In genomic region chr11:100288942-100289341, GRCm38 (mm10) we compare ENCODE assay signal across 11 mouse cellular contexts. TPM values are rescaled to one million over a fixed set of nuclear protein-coding genes. Genes with fewer than 3 reads are reported as not detected.
DNase-seq lines count a peak whose midpoint lies in the region; ATAC-seq and TF ChIP-seq lines count a peak whose summit lies in the region.
"Had no signal": no experiment of that assay in that cellular context is flagged by ENCODE, and none has a peak within 500 bp of the region (broad histone marks: within the 10 kb centered on the region; RNA-seq: fewer than 3 reads in every experiment).

No protein-coding gene starts in this region.

- H3K27ac ChIP-seq in lung, embryonic 14.5 days (ENCODE audit: low read depth): peak overlapping the region; percentile 34; the same call in 1 of the 2 replicates
- peak overlapping the region; percentile 98 for H3K27ac ChIP-seq in stomach, postnatal 0 days (replicated peaks)
- H3K27ac ChIP-seq in liver, embryonic 12.5 days: no peak overlapping the region
- H3K27ac ChIP-seq: midbrain, embryonic 15.5 days had no signal

- intact Hi-C loops in heart, postnatal 25 days (cut with DNase I): no loop called here

- no peaks in the 10 kb centered on the region for H3K36me3 ChIP-seq in lung, embryonic 14.5 days (ENCODE audit: insufficient read depth)
- no peaks in the 10 kb centered on the region for H3K36me3 ChIP-seq in stomach, postnatal 0 days (ENCODE audit: control insufficient read depth, insufficient read depth, low read length)
- no peaks in the 10 kb centered on the region for H3K36me3 ChIP-seq in liver, embryonic 12.5 days
- H3K36me3 ChIP-seq: midbrain, embryonic 15.5 days had no signal

- H3K9ac ChIP-seq in lung, embryonic 14.5 days: no peak overlapping the region
- H3K9ac ChIP-seq in stomach, postnatal 0 days (ENCODE audit: low read length): peak overlapping the region; percentile 39
- H3K9ac ChIP-seq in liver, embryonic 12.5 days: no peak overlapping the region
- H3K9ac ChIP-seq: midbrain, embryonic 15.5 days had no signal

- no peak for TF ChIP-seq CTCF in lung, embryonic 14.5 days (IDR thresholded peaks at IDR 0.05; ENCODE audit: low read depth)
- no peak; the same call in 1 of the 2 replicates for TF ChIP-seq CTCF in stomach, postnatal 0 days (IDR thresholded peaks at IDR 0.05; ENCODE audit: low read depth)

- no peaks in the 10 kb centered on the region for H3K9me3 ChIP-seq in lung, embryonic 14.5 days (ENCODE audit: low read depth, low read length)
- no peaks in the 10 kb centered on the region for H3K9me3 ChIP-seq in stomach, postnatal 0 days (ENCODE audit: control insufficient read depth, low read length)
- H3K9me3 ChIP-seq in liver, embryonic 12.5 days (replicated peaks): no peaks in the 10 kb centered on the region
- H3K9me3 ChIP-seq: midbrain, embryonic 15.5 days had no signal

- peak; percentile 97 for TF ChIP-seq EP300 in stomach, postnatal 0 days (optimal IDR thresholded peaks at IDR 0.05)

- no peak overlapping the region for H3K4me3 ChIP-seq in lung, embryonic 14.5 days (ENCODE audit: low read depth, low read length)
- H3K4me3 ChIP-seq in stomach, postnatal 0 days (ENCODE audit: low read depth, low read length): no peak overlapping the region
- no peak overlapping the region for H3K4me3 ChIP-seq in liver, embryonic 12.5 days
- H3K4me3 ChIP-seq: midbrain, embryonic 15.5 days had no signal

- 81% methylated on average over 6 of the region's 6 CpGs for WGBS in lung, embryonic 14.5 days
- 47% methylated on average over 6 of the region's 6 CpGs for WGBS in stomach, postnatal 0 days
- 76% methylated on average over 6 of the region's 6 CpGs for WGBS in liver, embryonic 12.5 days (ENCODE audit: insufficient replicate concordance)

- no peaks in the 10 kb centered on the region for H3K27me3 ChIP-seq in lung, embryonic 14.5 days (ENCODE audit: insufficient read depth, low read length)
- no peaks in the 10 kb centered on the region for H3K27me3 ChIP-seq in stomach, postnatal 0 days (ENCODE audit: control insufficient read depth, insufficient read depth, low read length)
- peaks cover 3% of the 10 kb centered on the region; the same call in 1 of the 2 replicates for H3K27me3 ChIP-seq in liver, embryonic 12.5 days (replicated peaks)
- H3K27me3 ChIP-seq: midbrain, embryonic 15.5 days had no signal

- H3K4me2 ChIP-seq in lung, embryonic 14.5 days: no peak overlapping the region
- H3K4me2 ChIP-seq in stomach, postnatal 0 days (replicated peaks; ENCODE audit: low read depth): no peak overlapping the region
- H3K4me2 ChIP-seq in liver, embryonic 12.5 days: no peak overlapping the region
- H3K4me2 ChIP-seq: midbrain, embryonic 15.5 days had no signal

- 0 out of 2 replicates have a peak, but pooled peaks have one; percentile 18 for ATAC-seq in lung, embryonic 14.5 days (ENCODE audit: insufficient read depth)
- peak; percentile 83 for ATAC-seq in stomach, postnatal 0 days (ENCODE audit: low FRiP score, low TSS enrichment)
- no peak for ATAC-seq in liver, embryonic 12.5 days
- ATAC-seq: inflammation-experienced regulatory T-cells, adult 6 months; midbrain, embryonic 15.5 days had no signal

- DNase-seq in heart, adult 18-20 months: peak; percentile 23 to 51
- DNase-seq in heart, postnatal 25 days (ENCODE audit: low spot score): no peak
- peak; percentile 47 to 49 for DNase-seq in adrenal gland, postnatal 36 days
- DNase-seq in lung, embryonic 14.5 days: peak; percentile 28
- DNase-seq in stomach, postnatal 0 days (ENCODE audit: low spot score): peak; percentile 94
- no peak for DNase-seq in spleen, postnatal 4 days (ENCODE audit: low spot score in 2 of 2)
- DNase-seq in neural tube, embryonic 10.5 days (ENCODE audit: extremely low spot score, low spot score): no peak

- H3K4me1 ChIP-seq in lung, embryonic 14.5 days (ENCODE audit: insufficient read depth): 0 out of 2 replicates have a peak, but pooled peaks cover 6% of the 10 kb centered on the region
- peaks cover 8% of the 10 kb centered on the region; the same call in 1 of the 2 replicates for H3K4me1 ChIP-seq in stomach, postnatal 0 days (replicated peaks; ENCODE audit: control insufficient read depth, insufficient read depth)
- peaks cover 10% of the 10 kb centered on the region; the same call in 1 of the 2 replicates for H3K4me1 ChIP-seq in liver, embryonic 12.5 days
- H3K4me1 ChIP-seq: midbrain, embryonic 15.5 days had no signal

RNA-seq across cellular contexts. Expression of gene Krt42, which starts 19.3 kb away (rescaled TPM):
- not detected for total RNA-seq in heart, adult 18-20 months (2021)
- total RNA-seq in heart, postnatal 25 days (2021): not detected
- not detected for total RNA-seq in adrenal gland, postnatal 36 days (2021)
- not detected in 2 replicates for polyA plus RNA-seq in lung, embryonic 14.5 days (2014; fragmentation: Nextera tagmentation; extraction: Ambion mirVana)
- polyA plus RNA-seq in stomach, postnatal 0 days (2015; fragmentation: Nextera tagmentation; extraction: Ambion mirVana): 0.10 and 0.12 TPM in 2 replicates
- not detected in 2 replicates for polyA plus RNA-seq in liver, embryonic 12.5 days (2016; fragmentation: Nextera tagmentation; extraction: Ambion mirVana)
- polyA plus RNA-seq: inflammation-experienced regulatory T-cells, adult 6 months; midbrain, embryonic 15.5 days had no signal

RNA-seq across cellular contexts. Expression of gene Krt17, which starts 28.1 kb away (rescaled TPM):
- under 1 TPM in 1 of 2 experiments, not detected in 1; 0.31 TPM for total RNA-seq in heart, adult 18-20 months (2021)
- not detected for total RNA-seq in heart, postnatal 25 days (2021)
- not detected for total RNA-seq in adrenal gland, postnatal 36 days (2021)
- 2.1 and 2.9 TPM in 2 replicates for polyA plus RNA-seq in lung, embryonic 14.5 days (2014; fragmentation: Nextera tagmentation; extraction: Ambion mirVana)
- 46.4 and 63.4 TPM in 2 replicates for polyA plus RNA-seq in stomach, postnatal 0 days (2015; fragmentation: Nextera tagmentation; extraction: Ambion mirVana)
- polyA plus RNA-seq in liver, embryonic 12.5 days (2016; fragmentation: Nextera tagmentation; extraction: Ambion mirVana): 0.27 and 0.30 TPM in 2 replicates

RNA-seq across cellular contexts. Expression of gene Eif1, which starts 30.7 kb away (rescaled TPM):
- 1,000 to 10,000 TPM; 1,847 to 1,982 TPM for total RNA-seq in heart, adult 18-20 months (2021)
- 1,000 to 10,000 TPM; 1,459 to 1,550 TPM for total RNA-seq in heart, postnatal 25 days (2021)
- 1,000 to 10,000 TPM; 1,327 to 1,427 TPM for total RNA-seq in adrenal gland, postnatal 36 days (2021)
- polyA plus RNA-seq in lung, embryonic 14.5 days (2014; fragmentation: Nextera tagmentation; extraction: Ambion mirVana): 1,908 and 1,918 TPM in 2 replicates
- 1,487 and 1,495 TPM in 2 replicates for polyA plus RNA-seq in stomach, postnatal 0 days (2015; fragmentation: Nextera tagmentation; extraction: Ambion mirVana)
- polyA plus RNA-seq in liver, embryonic 12.5 days (2016; fragmentation: Nextera tagmentation; extraction: Ambion mirVana): 1,823 and 1,858 TPM in 2 replicates

RNA-seq across cellular contexts. Expression of gene Krt16, which starts 40.2 kb away (rescaled TPM):
- total RNA-seq in heart, adult 18-20 months (2021): not detected
- not detected for total RNA-seq in heart, postnatal 25 days (2021)
- total RNA-seq in adrenal gland, postnatal 36 days (2021): not detected
- polyA plus RNA-seq in lung, embryonic 14.5 days (2014; fragmentation: Nextera tagmentation; extraction: Ambion mirVana): not detected in 2 replicates
- polyA plus RNA-seq in stomach, postnatal 0 days (2015; fragmentation: Nextera tagmentation; extraction: Ambion mirVana): 2.1 and 4.0 TPM in 2 replicates
- not detected in 2 replicates for polyA plus RNA-seq in liver, embryonic 12.5 days (2016; fragmentation: Nextera tagmentation; extraction: Ambion mirVana)
- polyA plus RNA-seq: inflammation-experienced regulatory T-cells, adult 6 months; limb, embryonic 11.5 days; midbrain, embryonic 15.5 days had no signal

RNA-seq across cellular contexts. Expression of gene Gast, which starts 45.3 kb away (rescaled TPM):
- total RNA-seq in heart, adult 18-20 months (2021): not detected
- not detected for total RNA-seq in heart, postnatal 25 days (2021)
- not detected for total RNA-seq in adrenal gland, postnatal 36 days (2021)
- not detected in 2 replicates for polyA plus RNA-seq in lung, embryonic 14.5 days (2014; fragmentation: Nextera tagmentation; extraction: Ambion mirVana)
- polyA plus RNA-seq in stomach, postnatal 0 days (2015; fragmentation: Nextera tagmentation; extraction: Ambion mirVana): 52.0 and 84.7 TPM in 2 replicates
- not detected in 2 replicates for polyA plus RNA-seq in liver, embryonic 12.5 days (2016; fragmentation: Nextera tagmentation; extraction: Ambion mirVana)
- polyA plus RNA-seq: inflammation-experienced regulatory T-cells, adult 6 months; limb, embryonic 11.5 days had no signal

Comparison
In these comparisons a context has a peak if more than half of its experiments do, and no peak if none do; other contexts are left out.
1. DNase-seq: peak in heart, adult 18-20 months (2 of 2), adrenal gland, postnatal 36 days (2 of 2), lung, embryonic 14.5 days (single experiment) and stomach, postnatal 0 days (single experiment); none in heart, postnatal 25 days (single experiment), spleen, postnatal 4 days (0 of 2) and neural tube, embryonic 10.5 days (single experiment).